Mouse (Mus musculus) retina, adult 2 months (tissue): ENCODE data around the gene Tvp23a.
A peak's percentile ranks its signal among the peaks of the same experiment; 100 is the strongest.

ENCODE experiments used
- DNase-seq: peaks from one replicate; pipeline ENCODE4 v3.0.0-alpha.2; 2012; ENCODE audit warnings: low read depth, low spot score

The Tvp23a gene

DNA sequence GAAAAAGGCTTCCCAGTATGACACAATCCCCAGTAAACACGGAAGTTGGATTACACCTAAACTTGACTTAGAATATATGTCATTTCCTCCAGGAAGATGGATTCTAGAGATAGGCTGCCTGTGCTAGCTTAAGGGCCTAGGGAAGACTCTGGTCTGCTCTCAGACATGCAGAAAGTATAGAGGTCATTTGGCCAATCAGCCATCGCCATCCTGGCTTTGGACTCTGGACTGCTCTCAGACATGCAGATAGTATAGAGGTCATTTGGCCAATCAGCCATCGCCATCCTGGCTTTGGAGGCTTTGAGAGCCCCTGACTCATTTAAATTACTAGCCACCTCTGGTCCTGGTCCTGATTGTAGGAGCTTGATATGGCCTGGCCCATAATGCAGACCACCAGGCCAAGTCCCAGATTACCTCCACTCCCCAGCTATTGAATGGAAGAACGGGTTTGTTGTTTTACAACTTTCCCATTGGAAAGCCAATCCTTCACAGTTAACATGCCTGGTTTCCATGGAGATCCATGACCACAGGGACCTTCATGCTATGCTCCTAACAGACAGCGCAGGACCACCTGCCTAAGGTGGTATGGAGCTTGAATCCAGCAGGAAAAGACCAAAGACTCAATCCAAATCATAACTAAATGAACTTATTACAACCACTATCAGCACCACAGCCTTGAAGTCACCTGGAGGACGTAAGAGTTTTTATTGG, 6.9 kb upstream of the Tvp23a start:
- DNase-seq = no peak

DNA sequence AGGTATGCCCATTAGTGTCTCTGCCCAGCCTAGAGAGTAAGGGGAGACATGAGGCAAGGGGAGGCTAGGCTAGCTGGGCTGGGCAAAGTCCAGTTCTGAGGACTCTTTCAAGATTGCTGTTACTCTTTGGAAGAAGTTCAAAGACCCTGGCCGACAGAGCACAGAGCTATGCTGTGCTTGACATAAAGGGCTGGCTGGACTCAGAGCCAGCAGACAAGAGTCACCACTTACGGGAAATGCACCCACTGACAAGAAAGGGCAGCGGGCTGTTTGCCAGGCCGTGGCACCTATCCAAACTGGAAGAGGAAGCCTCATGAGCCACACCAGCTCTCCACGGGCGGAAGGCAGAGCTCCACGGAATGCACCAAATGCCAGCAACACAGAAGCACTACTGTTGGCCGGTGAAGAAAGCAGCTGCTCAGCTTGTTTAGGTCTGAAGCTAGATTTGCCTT, 5.3 kb upstream of the Tvp23a start:
- DNase-seq = no peak

GRCm38 (mm10) chr16:10451906-10452305, 4.7 kb upstream of the Tvp23a start:
- DNase-seq = no peak

DNA sequence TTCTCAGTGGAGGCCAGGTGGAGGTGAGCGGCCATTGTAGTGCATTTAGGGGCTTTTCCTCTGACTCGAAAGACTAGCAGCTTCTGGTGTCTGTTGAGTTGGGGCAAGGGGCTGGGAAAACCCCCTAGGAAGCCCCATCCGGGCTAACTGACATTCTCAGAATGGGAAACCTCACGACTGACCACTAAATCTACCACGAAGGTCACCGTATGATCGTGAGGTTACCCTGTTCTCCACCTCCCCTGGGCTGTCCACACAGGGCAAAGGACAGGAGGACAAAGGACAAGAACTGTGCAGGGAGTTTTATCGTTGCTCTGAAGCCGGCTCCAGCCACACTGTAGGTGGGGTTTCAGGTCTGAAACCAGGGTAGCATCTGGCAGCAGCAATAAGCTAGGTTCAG, 1.8 kb upstream of the Tvp23a start:
- no peak for DNase-seq

GRCm38 (mm10) chr16:10447781-10448180, 619 bp upstream of the Tvp23a start:
- DNase-seq = no peak

GRCm38 (mm10) chr16:10446573-10447263, 444 bp downstream of the Tvp23a start:
- DNase-seq = peak; percentile 9

DNA sequence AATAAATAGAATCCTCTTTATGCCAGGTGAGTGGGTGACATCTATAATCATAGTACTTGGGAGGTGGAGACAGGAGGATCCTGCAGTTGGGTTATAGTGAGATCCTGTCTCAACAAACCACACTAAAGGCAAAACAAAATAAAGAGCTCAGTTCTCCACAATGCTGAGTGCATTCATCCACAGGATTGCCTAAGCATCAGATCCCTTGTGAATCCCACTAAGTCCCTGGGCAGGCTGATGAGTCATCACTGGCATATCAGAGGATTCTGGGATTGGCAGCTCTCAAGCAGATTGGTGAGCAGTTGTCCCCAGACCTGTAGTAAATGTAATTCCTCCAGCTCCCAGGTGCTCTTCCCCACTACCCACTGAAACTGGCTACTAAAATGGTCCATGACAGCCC, 3.4 kb downstream of the Tvp23a start:
- no peak for DNase-seq

GRCm38 (mm10) chr16:10441761-10442160, 5.4 kb downstream of the Tvp23a start:
- DNase-seq = no peak

- no peak for DNase-seq
These were observed 5.8 kb downstream of the Tvp23a start for GRCm38 (mm10) chr16:10441328-10441727.

GRCm38 (mm10) chr16:10438055-10438454, 9.1 kb downstream of the Tvp23a start:
- DNase-seq = no peak

GRCm38 (mm10) chr16:10436166-10436565, 11.0 kb downstream of the Tvp23a start:
- DNase-seq = no peak

DNA sequence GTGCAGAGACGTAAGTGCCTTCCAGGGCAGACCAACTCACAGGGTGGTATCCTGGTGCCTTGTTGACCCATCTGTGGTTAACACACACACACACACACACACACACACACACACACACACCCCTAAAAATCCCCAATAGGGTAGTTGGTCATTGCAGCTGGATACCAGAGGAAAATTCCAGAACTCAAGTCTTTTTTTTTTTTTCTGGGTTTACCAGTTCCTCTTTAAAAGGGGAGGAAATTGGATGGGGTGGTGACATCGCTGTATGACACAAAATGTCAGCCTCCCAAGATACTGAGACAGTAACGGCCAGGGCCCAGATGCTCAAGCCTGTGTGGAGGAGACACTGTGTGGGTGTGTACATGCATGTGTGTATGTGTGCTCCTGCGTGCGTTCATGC, 13.8 kb downstream of the Tvp23a start:
- DNase-seq = no peak

- DNase-seq = no peak
These were observed 14.8 kb downstream of the Tvp23a start for GRCm38 (mm10) chr16:10432387-10432786.

DNA sequence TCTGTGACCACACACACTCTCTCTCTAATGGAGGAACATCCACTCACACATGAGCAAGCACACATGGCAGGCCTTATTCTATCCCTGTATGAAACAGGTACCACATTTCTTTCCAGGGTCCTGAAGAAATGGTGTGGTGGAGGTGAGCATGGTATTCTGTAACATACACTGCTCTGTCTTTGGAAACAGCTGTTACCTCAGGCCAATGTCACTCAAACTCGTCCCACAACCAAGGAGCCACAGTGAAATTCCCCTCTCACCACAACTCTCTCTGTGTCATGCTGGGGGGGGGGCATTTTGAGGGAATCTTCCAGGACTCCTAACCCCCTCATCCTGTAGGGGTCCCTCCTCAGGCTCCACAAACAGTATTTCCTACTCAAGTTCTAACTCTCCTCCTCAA, 15.3 kb downstream of the Tvp23a start:
- DNase-seq = no peak

DNA sequence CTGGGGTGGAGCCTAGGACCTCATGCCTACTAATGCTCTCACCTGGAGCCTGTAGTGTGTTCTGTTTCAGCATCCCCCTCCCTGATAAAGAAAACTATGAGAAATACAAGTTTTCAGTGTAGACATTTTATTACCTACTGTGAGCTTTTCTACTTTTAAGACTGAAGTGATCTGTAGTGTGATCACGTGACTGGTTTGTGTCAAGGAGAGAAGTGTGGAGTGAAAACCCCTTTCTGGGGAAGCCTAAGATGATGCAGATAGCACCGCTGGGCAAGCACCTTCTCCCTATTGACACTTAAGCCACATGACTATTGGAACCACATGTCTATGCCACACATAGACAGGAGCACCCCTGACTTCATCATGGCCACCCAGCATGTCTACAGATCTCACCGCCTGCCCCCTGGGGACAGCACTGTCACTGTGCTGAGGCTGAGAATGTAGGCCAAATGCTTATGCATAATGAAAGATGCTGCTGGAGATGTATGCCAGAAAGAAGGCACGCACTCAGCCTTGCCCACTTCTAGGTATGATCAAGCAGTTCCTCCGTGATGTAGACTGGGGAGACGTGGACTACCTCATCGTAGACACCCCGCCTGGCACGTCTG, 26.6 kb downstream of the Tvp23a start:
- DNase-seq = no peak

DNA sequence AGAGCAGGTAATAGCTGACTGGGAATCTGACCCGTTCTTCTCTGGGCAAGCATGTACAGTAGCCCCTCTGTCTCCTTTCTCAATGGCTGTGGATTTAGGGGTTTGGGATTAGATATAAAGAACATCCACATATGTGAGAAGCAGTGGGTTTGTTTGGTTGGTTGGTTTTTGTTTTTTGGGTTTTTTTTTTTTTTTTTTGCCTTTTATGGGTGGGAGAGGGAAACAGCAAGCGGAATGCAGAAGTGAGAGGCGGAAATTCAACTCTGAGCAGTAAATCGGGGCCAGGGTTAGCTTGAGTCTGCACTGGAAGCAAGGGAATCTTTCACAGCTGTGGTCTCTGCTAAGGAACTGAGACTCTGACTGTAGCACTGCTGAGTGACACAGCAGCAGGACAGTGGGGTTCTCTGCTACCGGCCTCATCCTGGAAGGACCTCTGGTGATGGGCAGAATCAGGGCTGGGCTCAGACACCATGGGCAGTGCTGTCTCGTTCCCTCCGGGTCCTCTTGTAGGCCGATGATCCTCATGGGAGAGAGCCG, 29.4 kb downstream of the Tvp23a start:
- DNase-seq = no peak

GRCm38 (mm10) chr16:10416866-10417265, 30.3 kb downstream of the Tvp23a start:
- no peak for DNase-seq

DNA sequence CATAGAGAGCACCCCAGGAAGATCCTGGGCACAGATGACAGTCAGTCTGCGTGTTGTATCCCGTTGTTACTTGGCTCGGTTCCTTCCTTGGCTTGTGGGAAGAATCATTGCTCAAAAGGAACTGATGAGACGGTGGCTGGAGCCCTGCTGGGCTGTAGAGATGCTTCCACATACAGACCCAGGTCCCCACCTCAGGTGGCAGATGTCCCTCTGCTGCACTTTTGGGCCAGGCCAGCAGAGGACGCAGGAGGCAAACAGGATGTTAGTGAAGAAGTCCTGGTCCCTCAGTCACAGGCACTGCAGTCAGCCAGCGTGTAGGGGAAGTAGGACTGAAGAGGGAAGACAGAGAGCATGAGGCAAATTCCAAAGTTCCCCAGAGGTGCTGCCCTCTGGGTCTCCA, 31.2 kb downstream of the Tvp23a start:
- no peak for DNase-seq

DNA sequence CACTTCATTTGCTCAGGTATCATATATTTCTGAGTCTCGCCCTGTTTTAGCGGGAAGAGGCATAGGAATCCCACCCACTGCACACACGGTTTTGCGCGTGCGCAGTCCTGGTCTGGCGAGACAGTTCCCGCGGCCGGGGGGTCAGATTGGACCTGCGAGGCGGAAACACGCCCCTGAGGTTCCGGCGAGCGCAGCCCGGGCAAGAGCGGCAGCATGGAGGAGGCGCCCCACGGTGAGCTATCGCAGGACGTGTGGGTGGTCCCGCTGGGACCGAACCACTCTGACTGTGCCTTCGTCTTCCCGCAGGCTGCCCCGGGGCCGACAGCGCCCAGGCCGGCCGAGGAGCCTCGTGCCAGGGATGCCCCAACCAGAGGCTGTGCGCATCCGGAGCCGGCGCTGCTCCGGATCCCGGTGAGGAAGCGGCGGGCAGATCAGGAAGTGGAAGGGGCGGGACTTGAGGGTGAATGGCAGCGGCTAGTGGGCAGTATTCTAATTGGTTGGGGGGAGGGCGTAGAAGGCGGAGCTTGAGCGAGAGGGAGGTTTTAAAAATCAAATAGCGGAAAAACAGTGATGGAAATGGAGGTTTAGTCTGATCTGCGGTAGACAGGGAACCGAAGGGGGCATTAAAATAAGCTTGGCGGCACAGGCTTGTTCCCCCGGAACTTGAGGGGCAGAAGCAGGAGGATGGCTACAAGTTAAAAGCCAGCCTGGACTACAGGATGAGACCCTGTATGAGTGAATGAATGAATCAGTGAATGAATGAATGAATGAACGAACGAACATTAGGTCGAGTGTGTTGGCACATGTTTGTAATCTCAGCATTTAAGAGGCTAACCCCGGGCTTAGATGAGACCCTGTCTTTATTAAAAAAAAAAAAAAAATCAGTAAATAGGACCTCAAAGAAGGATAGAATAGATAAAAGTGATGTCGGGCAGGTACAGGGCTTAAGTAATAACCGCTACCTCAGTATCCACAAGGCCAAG, 35.1 kb downstream of the Tvp23a start, which contains the start of gene Nubp1:
TSS of gene Nubp1 (plus strand) at position 185 of the 983 bp plus-strand sequence.
- peak; percentile 82 for DNase-seq

DNA sequence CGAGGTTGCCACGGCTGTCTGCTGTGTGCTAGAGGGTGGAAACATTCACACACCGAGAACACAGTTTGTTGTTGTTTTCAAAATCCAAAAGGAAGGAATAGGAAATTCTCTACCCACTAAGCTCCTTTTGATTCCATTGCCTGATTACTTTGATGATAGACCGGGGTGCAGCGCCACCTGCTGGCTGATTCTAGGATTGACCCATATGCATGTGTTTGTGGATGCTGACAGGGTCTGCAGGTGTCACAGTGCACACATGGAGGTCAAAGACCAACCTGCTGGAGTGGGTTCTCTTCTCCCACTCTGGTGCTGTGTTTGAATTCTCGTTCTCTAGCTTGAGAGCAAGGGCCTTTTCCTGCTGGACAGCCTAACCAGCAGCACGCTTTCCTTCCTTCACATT, 48.0 kb downstream of the Tvp23a start:
- DNase-seq = peak; percentile 45

- no peak for DNase-seq
These were observed 48.4 kb downstream of the Tvp23a start for GRCm38 (mm10) chr16:10398755-10399154.
